Mouse (Mus musculus) ES-CJ7 (cell line): ENCODE measurements around the gene Nuak2.

ENCODE experiments used
- DNase-seq: peaks from one replicate; pipeline ENCODE4 v3.0.0; 2011; ENCODE audit warnings: low read depth, low spot score

Gene Nuak2

GRCm38 (mm10) chr1:132353389-132353788 is 37.5 kb downstream of the Nuak2 start:
- no peak for DNase-seq

- no peak for DNase-seq
Measured at GRCm38 (mm10) chr1:132354234-132354633, 38.3 kb downstream of the Nuak2 start.

- DNase-seq = no peak
Measured at GRCm38 (mm10) chr1:132355162-132355601, 39.3 kb downstream of the Nuak2 start.

- DNase-seq = peak; percentile 92
Measured at GRCm38 (mm10) chr1:132355841-132356242, 39.9 kb downstream of the Nuak2 start.

DNA sequence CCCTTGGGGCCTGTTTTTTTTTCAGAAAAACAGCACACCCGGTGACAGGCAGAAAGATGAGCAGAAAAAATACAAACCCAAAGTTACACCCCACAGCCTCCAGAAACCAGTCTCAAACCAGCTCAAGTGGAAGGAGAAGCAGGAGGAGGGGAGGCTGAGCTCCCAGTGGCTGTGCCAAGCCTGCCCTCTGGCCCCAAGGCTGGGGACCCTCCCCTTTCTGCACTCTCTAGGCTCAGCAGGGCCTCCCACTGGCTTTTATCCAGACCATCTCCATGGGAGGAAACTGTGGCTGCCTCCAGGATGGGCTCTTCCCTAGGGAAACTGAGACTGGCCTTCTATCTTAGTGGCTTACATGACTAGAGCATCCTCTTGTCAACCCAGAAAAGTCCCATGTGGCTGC is 40.9 kb downstream of the Nuak2 start:
- DNase-seq = no peak

DNA sequence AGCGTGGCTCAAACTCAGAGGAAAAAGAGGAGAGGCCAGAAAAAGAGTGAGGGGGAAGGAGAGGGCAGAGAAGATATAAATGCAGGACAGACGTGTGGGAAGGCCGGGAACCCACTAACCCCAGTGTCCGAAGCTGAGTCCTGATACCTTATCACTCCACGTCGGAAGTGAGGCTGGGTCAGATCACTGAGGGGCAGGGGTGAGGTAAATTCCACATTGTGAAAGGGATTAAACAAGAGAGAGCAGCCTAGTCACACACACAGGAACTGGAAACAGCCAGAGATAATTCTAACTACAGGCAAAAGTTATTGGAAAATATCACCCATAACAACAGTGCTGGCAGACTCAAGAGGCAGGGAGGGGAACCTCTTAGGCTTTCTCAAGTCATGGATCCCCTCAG is 46.0 kb downstream of the Nuak2 start:
- DNase-seq = no peak

- no peak for DNase-seq
Measured at GRCm38 (mm10) chr1:132364388-132364787, 48.5 kb downstream of the Nuak2 start.

- DNase-seq = no peak
Measured at GRCm38 (mm10) chr1:132364896-132365557, 49.1 kb downstream of the Nuak2 start.

DNA sequence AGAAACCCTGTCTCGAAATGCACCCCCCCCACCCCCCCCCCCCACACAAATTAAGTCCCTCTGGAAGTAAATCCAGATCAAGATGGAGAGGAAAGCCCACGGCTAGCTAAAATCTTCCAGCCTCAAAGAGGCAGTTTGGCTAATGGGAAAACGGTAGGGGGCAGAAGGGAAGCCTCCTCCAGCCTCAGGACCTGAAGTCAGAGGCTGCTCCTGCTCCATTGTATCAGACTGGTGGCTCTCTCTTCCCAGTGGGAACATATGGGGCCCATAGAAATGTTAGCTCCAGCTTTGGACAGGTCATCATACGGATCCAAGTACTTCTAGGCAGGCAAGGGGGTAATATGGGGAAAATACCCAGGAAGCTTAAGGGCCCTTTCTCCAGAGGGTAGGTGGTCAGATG is 49.7 kb downstream of the Nuak2 start:
- peak; percentile 35 for DNase-seq

- no peak for DNase-seq
Measured at GRCm38 (mm10) chr1:132366235-132366634, 50.3 kb downstream of the Nuak2 start.

- DNase-seq = no peak
Measured at GRCm38 (mm10) chr1:132366937-132367336, 51.0 kb downstream of the Nuak2 start.

- DNase-seq = peak; percentile 83
Measured at GRCm38 (mm10) chr1:132367692-132368506, 52.0 kb downstream of the Nuak2 start.

- DNase-seq = no peak
Measured at GRCm38 (mm10) chr1:132370681-132371173, 54.8 kb downstream of the Nuak2 start.

DNA sequence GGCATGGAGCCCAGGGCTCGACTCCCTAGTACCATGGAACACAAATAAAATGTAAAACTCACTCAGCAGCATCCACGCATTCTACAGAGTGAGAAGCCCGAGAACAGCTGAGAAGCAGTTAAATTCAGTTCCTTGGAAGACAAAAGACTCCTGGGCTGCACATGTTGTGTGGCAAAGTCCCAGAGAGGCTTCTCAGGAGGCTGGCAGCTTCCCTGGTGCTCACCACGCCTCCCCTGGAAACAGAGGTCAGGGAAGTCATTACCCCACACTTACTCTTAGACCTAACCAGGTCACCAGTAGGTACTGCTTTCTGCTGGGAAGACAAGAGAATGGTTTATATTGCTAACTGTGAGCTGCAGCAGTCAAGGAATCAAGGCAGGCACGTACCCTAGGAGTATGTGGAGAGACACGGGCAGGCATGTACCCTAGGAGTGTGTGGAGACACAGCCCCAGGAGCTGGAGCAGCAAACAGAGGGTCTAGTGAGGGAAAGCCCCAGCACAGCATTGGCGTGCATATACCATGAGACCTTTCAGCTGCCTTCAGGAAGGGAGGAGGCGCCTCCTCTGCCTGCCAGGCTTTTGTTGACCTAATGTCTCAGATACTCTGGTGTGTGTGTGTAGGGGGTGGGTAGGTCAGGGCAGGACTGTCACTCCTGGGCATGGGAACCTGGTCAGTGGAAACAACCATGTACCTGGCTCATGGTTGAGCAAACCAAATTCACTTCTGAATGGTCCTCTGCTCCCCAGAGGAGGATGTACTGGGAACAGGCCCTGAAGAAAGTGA is 55.6 kb downstream of the Nuak2 start:
- DNase-seq = peak; percentile 31

DNA sequence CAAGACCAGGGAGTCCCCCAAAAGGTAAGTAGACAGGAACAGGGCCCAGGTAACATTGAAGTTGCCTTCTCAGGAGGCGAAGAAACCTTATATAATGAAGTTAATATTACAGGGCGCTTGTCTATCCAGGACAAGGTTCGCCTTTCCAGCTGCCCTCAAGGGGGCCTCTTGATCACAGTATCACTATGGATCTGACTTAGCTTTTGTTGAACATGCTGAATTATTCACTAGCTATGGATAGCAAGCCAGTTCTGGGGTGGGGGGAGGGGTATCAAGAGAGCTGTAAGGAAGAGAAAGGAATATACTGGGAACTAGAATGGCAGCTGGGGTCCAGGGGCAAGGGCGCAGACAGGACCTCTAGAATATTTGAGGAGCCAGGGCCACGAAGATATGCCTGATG is 56.4 kb downstream of the Nuak2 start:
- DNase-seq = no peak

- DNase-seq = no peak
Measured at GRCm38 (mm10) chr1:132372896-132373534, 57.1 kb downstream of the Nuak2 start.

GRCm38 (mm10) chr1:132374140-132374872 is 58.4 kb downstream of the Nuak2 start:
- DNase-seq = no peak

GRCm38 (mm10) chr1:132374873-132375244 is 58.9 kb downstream of the Nuak2 start:
- no peak for DNase-seq

DNA sequence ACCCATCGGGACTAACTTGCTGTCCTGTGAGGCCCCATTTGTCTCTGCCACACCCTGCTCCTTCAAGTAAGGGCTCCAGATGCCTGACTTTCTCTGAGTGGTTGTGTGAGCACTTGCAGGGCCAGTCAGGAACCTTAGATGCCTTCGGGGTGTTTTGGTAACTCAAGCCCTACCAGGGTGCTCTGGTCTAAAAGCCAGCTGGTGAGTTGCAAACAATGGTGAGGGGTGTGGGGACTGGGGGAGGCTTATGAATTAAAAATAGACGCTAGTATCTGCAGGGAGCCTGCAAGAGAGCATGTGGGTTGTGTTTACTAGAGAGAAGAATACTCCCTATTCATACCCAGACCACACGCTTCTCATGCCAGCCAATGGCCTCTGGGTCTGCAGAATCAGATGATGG is 59.3 kb downstream of the Nuak2 start:
- no peak for DNase-seq

DNA sequence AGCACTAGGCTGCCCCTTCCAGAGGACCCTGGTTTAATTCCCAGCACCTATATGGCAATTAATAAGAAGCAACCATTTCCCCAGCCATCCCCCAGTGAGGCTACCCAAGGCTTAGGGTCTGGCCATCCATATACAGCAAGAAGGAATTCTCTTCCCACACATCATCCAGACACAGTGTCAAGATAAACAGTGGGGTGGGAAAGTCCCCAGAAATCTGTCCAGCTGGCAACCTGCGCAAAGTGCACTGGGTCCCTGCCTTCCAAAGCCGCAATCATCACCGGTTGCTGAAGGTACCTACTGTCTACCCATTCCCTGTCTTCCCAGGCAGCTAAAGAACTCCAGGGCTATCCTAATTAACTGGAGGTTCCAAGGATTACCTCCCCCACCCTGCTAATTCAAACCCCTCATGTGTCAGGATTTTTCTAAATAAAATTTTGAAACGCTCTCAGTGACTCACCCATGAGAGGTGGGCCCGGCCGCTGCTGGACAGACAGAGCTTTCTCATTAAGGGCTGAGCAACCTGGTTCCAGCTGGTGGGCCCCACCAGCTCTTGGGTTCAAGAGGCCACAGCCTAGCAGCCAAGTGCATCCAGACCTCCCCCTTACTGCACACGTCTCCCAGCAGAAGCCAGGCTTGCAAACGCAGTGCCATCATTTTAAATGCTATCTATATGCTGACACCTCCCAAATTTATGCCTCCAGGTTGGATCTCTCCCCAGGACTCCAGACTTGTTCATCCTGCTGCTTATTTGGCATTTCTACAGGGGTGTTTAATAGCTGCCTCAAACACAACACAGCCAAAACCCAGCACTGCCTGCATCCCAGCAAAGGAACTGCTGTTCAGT is 60.5 kb downstream of the Nuak2 start:
- DNase-seq = no peak
